Mouse (Mus musculus): Measurements from ENCODE around the gene Rgs8.

Gene Rgs8

DNA sequence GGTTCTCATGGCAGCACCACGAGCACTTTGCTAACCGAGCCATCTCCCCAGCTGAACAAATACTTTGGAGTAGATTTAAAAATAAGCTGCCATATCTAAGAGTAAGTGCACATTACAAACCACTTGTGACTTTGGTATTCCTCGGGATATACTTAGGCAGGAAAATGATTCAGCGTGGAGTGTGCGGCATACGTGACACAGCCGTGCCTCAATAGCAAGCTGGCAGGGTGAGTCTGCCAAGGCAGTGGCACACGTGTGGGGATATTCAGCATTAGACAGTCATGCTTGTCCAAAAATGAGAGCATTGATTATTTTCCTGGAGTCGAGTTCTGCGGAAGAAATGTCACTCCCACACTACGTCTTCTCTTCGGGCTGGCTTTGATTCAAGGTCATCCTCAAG, 21.1 kb downstream of the Rgs8 start:
- no peak for DNase-seq (ENCODE audit: low spot score in 2 of 2)

DNA sequence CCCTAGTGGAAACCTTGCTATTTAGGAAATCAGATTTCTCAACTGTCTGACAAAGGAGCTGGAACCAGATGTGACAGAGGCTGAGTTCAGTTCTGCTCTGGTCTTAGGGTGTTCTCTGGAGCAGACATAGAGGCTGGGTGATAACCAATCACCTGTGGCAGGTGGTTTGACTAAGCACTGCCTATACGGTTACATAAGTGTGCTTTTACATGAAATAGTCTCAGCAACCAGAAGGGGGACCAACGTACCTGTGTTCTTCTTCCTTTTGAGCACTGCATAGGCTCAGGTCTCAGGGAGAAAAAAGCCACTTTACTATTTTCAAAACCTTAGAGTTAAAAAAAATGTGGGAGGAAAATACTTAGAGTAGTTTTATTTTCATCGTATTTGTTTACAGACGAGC, 22.8 kb downstream of the Rgs8 start:
- no peak for DNase-seq (ENCODE audit: low spot score in 2 of 2)

DNA sequence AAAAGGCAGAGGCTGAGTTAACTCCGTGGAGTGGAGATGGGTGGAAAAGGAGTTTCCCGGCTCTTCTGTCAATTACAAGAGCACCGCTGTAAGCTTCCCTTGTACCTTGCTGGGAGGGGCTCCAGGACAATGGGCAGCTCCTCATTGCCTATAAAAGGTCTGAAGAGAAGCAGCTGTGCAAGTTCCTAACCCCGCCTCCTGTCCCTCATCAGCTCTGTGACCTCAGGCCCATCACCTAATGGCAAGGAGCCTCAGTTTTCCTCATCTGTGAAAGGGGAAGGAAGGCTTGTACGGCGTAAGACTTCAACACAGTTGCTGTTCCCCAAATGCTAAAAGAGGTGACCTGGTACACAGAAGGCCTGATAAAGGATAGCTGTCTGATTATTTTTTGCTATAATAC, 24.8 kb downstream of the Rgs8 start:
- no peak for DNase-seq (ENCODE audit: low spot score in 2 of 2)

DNA sequence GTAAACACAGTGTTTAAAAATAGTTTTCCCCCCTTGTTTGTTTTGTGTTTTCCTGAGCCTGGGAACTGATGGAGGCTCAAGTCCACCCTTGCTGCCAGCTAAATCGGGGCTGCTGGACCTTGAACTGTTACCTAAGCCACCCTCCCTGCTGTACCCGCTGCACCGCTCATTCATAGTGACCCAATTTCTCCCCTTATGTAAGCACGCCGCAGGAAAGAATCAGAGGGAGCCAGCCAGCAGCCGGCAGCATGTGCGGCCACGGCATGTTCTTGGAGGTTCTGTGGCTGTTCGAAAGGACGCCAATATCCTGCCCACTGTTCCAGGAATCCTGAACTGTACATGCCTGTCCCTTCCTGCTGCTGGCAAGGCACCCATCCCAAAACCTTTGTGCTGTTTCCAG, 26.3 kb downstream of the Rgs8 start:
- DNase-seq (ENCODE audit: low spot score in 2 of 2) = peak; percentile 75 to 80

DNA sequence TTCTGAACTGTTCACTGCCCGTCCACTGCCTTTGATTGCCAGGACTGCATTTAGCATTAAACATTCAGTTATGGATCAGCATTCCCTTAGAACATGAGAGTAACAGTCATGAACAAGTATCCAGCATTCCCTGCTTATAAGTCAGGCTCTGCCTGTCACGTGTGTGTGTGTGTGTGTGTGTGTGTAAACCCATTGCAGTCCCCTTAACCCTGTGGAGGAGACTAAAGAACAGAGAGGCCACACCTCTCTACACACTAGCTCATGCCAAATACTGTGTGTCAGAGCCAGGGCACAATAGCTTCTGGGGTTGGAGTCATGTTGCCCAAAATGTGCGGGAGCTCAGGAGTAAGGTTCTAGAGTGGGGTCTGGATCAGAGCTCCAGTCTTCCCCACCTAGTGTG, 26.8 kb downstream of the Rgs8 start:
- no peak for DNase-seq (ENCODE audit: low spot score in 2 of 2)

DNA sequence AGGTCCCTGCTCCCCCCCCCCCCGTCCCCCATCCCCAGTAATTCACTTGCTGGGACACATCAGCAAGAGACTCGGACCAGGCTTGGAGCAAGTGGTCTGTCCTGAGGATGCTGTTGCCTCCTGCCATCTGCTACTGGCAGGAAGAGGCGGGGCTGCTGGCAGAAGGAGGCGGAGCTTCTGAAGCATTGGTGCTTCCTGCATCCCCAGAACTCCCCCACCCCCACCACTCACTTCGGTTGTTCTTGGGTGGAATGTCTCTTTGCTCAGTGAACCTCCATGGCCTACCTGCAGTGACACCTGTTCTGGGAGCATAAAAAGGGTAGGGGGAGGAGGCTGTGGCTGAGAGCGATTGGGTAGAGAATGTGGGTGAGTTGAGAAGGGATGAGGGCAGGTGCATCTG, 27.5 kb downstream of the Rgs8 start:
- no peak for DNase-seq (ENCODE audit: low spot score in 2 of 2)

DNA sequence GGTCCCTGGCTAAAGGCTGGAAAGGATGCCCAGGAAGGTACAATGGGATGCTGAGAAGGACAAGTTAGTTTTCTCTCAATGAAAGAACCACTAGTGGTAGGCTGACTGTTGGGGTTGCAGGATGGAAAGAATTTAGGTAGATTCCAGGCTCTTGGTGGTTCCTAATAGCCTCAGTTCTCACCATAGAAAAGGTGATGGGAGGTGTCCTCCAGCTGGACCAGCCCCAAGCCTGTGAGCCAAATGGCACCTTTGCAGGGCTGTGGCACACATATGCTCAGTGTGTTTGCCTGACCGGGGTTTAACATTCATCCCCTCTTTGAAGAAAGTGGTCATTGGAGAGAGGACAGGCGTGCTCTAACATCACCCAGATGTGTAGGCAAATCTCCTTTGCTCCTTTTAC, 28.2 kb downstream of the Rgs8 start:
- DNase-seq (ENCODE audit: low spot score in 2 of 2) = no peak

DNA sequence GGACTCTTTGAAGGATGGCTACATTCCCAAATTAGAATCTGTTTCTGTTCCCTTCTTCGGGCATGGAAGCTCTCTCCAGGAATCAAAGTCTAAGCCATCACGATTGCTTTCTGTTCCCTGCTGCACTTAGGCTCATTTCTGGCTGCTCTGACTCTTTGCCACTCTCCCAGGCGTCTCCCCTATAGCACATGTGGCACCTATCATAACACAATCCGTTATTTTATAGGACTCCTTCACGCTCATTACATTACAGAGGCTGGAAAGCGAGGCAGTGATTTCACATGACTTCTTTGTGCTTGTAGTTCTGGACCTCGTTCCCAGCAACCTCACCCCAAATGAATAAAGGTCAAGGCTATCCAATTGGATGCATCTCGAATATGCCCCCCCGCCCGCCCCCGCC, 30.4 kb downstream of the Rgs8 start:
- DNase-seq (ENCODE audit: low spot score in 2 of 2) = no peak

DNA sequence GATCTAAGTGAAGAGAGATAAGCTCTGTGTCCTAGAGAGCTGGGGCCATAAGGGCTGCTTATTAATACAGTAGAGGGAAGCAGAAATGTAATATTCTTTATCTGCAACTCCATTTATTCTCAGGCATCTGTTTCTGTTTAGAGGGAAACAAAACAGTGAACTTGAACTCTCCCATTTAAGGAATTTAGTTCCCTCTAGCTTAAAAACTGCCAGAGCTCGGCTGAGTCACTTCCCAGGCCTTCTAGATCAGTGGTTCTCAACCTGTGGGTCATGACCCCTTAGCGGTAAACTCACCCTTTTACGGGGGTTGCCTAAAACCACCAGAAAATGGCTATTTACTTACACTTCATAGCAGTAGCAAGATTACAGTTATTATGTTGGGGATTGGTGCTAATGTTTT, 32.8 kb downstream of the Rgs8 start:
- DNase-seq (ENCODE audit: low spot score in 2 of 2) = no peak

DNA sequence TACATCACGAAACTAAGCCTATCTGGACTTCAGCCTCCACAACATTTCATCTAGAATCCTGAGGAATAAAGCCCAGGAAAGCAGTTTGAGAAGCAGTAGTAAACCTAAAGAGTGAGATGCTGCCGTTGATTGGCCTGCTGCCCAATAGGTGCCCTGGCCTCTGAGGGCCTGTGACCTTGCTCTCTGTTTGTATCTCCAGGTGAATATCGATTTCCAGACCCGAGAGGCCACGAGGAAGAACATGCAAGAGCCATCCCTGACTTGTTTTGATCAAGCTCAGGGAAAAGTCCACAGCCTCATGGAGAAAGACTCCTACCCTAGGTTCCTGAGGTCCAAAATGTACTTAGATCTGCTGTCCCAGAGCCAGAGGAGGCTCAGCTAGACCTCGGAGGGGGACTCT, 39.7 kb downstream of the Rgs8 start:
- no peak for DNase-seq (ENCODE audit: low spot score in 2 of 2)

DNA sequence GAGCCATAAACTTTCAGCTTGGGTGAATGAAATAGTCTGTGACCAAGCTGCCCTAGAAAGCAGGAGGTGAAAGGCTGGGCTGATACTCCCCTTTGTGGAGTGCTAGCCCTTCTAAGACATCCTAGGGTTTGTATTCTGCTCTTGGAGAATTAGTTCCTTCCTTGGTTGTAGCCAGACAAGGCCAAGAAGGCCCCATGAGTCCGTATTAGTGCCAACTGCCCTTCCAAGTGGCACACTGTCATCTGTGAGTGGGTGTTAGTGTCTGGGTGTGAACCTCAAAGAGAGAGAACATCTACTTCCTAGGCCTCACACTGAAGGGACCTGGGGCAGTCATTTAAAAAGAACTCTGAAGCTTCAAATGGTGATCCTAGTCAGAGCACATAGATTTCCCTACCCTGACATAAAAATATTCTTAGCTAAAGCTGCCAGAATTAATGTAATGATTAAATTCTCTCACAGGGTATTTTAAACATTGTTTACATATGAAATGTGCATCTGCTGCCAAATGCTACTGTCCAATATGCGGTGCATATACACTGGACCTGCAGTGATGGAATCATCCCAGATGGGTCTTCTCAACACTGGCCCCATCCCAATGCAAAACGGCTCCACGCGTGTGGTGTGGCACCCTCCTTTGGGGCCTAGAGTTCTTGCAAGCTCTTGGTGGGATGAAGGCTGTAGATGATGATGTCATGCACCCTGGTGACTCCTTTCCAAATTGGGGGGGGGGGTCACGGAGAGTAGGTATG, 41.7 kb downstream of the Rgs8 start:
- no peak for DNase-seq (ENCODE audit: low spot score in 2 of 2)

DNA sequence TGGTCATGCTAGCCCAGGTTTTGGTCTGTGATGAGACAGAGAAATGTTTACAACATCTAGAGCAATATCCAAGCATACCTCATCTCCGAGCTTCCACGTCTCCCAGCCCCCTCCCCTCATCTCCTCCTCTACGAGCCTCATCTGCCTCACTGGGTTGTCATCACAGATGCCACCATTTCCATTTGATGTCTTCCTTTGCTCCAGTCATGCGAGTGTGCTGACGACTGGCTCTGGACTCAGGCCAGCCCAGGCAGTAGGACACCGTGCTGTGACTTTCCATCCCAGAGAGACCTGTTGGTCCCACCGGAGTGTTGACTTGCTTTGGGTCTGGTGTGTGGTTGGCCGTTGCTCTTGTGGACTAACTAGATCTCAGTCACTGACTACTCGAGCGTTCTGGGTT, 42.6 kb downstream of the Rgs8 start:
- DNase-seq (ENCODE audit: low spot score in 2 of 2) = no peak

DNA sequence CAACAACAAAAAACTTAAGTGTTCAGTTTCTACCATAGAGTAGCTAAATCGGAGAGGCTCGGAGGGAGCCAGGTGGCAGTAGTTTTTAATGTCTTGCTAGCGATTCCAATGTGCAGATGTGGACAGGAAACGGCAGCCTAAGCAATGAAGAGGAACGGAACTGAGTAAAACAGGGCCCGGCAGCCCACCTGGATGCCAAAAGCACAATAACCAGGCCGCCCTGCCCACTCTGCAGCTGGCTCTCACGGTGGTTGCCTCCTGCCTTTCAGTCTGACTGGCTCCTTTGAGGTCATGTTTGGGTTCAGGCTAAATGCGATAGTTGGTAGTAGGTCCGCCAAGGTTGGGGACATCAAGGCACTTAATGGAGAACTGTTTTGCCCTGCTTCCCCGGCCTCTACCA, 43.3 kb downstream of the Rgs8 start:
- no peak for DNase-seq (ENCODE audit: low spot score in 2 of 2)

DNA sequence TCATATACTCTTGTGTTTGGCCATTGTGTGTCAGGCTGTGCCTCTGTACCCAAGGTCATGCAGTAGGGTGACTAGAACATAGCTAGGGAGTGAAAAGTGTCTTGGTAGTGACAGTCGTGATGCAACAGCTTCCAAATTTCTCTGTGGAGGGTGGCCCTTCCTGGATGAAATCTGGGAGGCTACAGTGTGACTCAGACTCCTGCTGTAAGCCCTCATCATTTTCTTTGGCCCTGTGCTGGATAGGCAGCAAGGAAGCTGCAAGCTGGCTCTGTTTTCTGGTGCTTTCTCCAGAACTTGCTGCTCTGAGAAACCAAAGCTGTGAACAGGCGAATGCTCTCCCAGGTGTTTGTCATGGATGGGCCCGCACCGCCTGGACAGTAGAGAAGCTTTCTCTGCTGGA, 43.7 kb downstream of the Rgs8 start:
- no peak for DNase-seq (ENCODE audit: low spot score in 2 of 2)

DNA sequence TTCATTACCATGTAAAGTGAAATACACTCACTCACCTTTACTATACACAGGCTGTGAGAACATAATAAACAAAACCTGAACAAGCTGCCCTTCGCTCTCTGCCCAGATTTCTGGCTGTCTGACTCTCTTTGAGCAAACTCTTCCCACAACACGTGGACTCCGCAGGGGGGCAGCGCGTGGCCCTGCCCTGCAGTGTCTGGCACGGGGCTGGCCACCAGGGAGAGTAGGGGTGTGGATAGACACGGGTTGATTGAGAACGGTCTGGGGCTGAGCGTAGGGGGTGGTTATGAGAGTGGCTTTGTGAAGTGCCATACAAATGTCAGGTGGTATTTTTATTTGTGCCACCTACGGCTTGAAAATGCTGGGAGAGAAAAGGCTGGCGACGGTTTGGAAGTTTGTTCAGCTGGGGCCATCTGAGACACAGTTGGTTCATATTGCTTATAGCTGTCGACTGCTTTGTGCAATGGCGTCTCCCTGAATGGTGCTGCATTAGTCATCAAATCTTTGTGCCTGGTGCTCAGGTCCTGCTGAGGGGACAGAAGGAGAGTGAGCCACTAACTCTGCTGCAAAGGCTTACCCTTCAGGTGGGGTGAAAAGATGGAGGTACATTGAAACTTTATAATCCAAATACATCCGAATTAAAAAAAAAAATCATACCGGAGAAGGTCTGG, 44.9 kb downstream of the Rgs8 start:
- no peak for DNase-seq (ENCODE audit: low spot score in 2 of 2)

DNA sequence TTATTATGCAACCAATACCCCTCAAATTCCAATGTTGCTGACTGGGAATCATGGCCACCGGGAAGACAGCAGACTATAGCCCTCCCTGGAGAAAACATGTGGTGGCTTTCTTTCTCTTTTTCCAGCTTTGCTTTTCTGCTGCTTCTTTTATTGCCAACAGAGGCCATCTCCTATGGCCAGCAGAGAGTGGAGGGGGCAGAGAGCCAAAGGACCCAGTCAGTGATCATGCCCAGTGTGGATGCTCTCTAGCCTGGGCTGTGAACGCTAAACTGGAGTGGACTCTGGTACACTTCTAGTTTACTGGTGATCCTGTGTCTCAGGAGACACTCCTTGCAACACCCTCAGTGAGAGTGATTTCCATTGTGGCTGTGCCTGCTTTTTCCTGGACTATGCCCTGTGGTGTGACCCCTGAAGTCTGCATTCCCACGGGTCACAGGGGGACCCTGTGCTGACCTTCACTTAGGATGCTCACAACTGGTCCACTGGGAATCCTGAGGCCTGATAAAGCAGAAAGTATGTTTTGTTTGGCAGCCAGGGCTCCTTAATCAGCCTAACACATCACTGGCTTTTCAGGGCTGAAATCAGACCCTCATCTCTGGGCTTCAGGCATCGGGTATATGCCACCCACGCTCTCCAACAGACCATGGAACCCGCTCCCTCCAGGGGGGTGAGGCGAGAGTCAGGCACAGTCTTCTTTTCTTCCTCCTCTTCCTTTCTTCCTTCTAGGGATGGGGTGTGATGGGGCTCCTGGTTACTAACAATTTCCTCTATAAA, 45.7 kb downstream of the Rgs8 start:
- DNase-seq (ENCODE audit: low spot score in 2 of 2) = no peak

DNA sequence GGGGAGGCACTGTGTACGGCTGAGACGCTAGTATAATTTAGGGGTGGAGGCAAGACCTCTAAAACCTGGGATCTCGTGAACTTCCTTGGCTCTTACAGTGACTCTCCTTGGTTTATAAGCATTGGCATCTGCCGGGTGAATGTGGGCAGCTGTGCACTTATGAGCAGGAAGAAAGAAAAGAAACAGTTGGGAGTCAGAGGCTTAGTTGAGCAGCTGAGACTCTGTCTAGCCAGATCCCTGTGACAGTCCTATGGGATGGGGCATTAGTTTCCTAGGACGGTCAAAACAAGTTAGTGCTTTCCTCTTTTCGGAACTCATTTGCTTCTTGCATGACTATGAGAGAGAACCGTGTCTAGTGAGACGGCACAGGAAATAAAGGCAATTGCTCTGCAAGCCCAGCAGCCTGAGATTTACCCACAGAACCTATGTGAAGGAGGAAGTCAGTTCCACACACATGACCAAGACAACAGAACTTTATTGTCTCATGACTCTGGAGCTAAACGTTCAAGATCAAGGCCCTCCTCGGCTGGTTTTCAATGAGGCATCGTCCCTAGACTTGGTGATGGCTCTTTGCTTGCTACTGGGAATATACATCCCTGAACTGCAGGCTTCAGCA, 47.7 kb downstream of the Rgs8 start:
- no peak for DNase-seq (ENCODE audit: low spot score in 2 of 2)

DNA sequence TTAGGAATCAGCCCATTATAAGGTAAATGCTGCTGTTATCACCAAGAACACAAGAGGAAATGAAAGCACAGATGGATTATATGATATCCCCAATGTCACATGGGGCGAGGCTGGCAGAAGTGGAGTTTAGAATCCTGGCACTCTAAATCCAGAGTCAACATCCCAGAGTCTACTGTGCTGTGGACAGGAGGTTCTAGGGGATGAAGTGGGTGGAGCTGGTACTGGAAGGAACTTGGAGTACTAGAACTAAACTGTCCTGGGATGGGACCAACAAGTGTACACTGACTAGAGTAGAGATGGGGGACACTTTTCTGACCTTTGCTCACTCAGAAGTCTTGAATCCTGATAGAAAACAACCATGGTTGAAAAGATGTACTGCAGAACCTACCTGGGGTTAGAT, 48.6 kb downstream of the Rgs8 start:
- DNase-seq (ENCODE audit: low spot score in 2 of 2) = no peak

DNA sequence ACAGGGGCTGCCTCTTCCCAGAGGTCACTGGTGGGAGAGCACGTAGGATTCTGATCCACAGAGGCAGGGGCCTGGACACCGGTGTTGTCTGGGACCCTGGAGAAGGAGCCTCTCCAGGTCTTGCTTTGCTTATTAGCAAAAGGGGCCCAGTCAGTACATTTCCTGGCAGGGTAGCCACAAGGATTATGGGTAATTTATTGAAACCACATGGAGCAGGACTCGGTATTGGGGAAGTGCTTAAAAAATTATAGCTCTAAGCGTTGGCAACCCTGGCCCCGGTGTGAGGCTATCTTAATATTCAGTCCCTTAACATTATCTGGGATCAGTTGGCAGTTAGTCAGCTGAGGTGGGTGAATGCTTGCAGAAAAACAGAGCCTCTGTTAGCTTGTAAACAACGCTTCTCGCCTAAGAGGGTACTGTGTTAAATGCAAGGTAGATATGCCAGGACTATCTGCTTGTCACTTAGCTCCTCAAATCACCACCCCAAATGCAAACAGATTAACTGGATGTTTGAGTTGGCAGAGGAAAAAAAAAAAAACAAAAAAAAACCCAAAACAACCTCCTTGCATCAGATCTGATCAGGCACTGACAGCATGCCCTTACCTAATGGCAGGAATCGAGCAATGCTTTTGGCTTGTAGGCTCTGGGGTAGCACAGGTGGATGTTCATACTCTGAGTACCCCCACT, 49.5 kb downstream of the Rgs8 start:
- DNase-seq (ENCODE audit: low spot score in 2 of 2) = no peak

DNA sequence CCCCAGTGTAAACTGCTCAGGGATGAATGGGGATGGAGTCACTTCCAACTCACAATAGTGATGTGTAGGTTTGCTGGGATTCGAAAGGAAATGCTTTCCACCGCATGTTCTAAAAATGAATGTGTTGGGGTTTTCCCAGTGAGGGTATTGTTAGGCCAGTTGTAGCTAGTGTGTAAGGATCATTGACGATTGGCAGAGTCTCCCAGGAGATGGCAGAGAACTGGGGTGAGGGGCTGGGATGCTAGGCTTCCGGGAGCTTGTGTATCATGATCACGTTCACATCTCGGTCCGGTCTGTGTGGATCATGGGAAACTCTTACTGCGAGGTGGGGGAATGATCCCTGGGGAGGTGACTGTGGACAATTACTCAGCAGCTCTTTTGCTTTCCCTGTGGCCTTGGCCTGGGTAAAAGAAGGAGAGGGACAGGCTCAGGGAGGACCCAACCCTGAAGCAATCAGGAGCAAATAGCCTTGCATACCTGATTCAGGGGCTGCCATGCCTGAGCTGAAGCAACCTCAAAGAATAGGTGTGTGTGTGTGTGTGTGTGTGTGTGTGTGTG, 50.1 kb downstream of the Rgs8 start:
- DNase-seq (ENCODE audit: low spot score in 2 of 2) = no peak

DNA sequence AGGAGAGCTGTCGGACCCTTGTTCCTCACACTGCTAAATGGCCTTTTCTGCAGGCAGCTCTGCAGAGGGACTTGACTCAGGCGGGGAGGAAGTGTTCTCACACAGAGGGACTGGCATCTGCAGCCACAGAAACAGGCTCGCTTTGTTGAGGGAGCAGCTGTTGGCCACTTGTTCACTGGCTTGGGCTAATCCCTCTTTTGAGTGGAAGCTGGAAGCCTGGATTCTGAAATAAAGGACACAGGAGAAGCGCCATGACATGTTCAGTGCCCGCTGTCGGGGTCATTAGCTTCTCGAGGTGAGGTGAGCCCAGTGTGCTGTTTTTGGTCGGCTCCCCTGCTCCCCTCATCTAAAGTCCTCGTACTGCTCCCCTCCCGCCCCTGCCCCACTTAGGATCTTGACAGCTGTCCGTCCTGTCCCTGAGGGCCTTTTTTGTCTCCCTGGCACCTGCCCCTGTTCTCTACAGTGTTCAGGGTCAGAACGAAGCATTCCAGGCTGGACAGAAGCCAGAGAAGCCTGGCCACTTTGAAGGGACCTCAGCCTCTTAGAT, 50.7 kb downstream of the Rgs8 start:
- DNase-seq (ENCODE audit: low spot score in 2 of 2) = no peak
